In the genomic region with DNA sequence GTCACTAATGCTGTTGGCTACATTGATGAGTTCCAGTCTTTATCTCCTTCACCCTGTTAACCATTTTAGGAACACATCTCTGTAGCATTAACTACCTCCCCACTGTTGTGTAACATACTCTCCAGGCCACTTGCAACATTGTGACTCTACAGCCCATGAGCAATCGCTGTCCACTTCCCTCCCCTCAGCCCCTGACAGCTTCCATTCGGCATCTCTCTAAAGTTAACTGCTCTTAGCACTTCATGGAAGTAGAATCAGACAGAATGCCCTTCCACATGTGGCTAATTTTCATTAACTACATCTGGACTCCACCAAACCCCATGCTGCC, we compare ENCODE assay signal across 16 mouse cellular contexts.
DNase-seq lines count a peak whose midpoint lies in the region; ATAC-seq and TF ChIP-seq lines count a peak whose summit lies in the region.
"Had no signal": no experiment of that assay in that cellular context is flagged by ENCODE, and none has a peak within 500 bp of the region (broad histone marks: within the 10 kb centered on the region; RNA-seq: fewer than 3 reads in every experiment).

No protein-coding gene starts in this region.

- no peak overlapping the region for H3K4me2 ChIP-seq in heart, postnatal 0 days (ENCODE audit: low read depth, low read length)
- H3K4me2 ChIP-seq in limb, embryonic 15.5 days, result no peak overlapping the region
- H3K4me2 ChIP-seq: lung, embryonic 15.5 days; midbrain, embryonic 13.5 days had no signal

- no peak for TF ChIP-seq POLR2A in bone marrow, adult 2 months (IDR thresholded peaks at IDR 0.05; ENCODE audit: borderline replicate concordance, control insufficient read depth, low read depth, low read length)

- no peak for TF ChIP-seq EP300 in heart, postnatal 0 days (IDR thresholded peaks at IDR 0.05; ENCODE audit: low read depth)

- ATAC-seq in heart, postnatal 0 days (ENCODE audit: insufficient read depth, low read depth), result no peak
- ATAC-seq in common myeloid progenitor, adult 5-6 weeks (replicated peaks; ENCODE audit: low read depth, poor library complexity, severe bottlenecking), result peak; percentile 16
- no peak for ATAC-seq in limb, embryonic 15.5 days (ENCODE audit: insufficient number of reproducible peaks, low FRiP score, low TSS enrichment, low read depth)
- ATAC-seq in inflammation-experienced regulatory T-cells, adult 6 months, result no peak
- ATAC-seq: midbrain, embryonic 13.5 days had no signal

- H3K4me1 ChIP-seq in heart, postnatal 0 days (ENCODE audit: control insufficient read depth, insufficient read depth), result peaks cover 30% of the 10 kb centered on the region
- H3K4me1 ChIP-seq in bone marrow, adult 2 months (ENCODE audit: control insufficient read depth, insufficient read depth, low read length), result peaks cover 9% of the 10 kb centered on the region; the same call in 1 of the 2 replicates
- H3K4me1 ChIP-seq in limb, embryonic 15.5 days, result peaks cover 50% of the 10 kb centered on the region

- H3K27ac ChIP-seq in heart, postnatal 0 days (ENCODE audit: low read depth), result 0 out of 2 replicates have a peak overlapping the region, but pooled peaks have one; percentile 9
- peak overlapping the region; percentile 53 for H3K27ac ChIP-seq in bone marrow, adult 2 months (ENCODE audit: control insufficient read depth, insufficient read depth, low read depth, low read length, poor library complexity)
- H3K27ac ChIP-seq in limb, embryonic 15.5 days, result peak overlapping the region; percentile 30; the same call in 1 of the 2 replicates
- H3K27ac ChIP-seq: hindbrain, embryonic 10.5 days; lung, embryonic 15.5 days; midbrain, embryonic 13.5 days had no signal

- TF ChIP-seq CTCF in heart, postnatal 0 days (IDR thresholded peaks at IDR 0.05; ENCODE audit: low read depth), result no peak
- TF ChIP-seq CTCF in bone marrow, adult 2 months (IDR thresholded peaks at IDR 0.05; ENCODE audit: control insufficient read depth, insufficient read depth, low read length), result no peak

- no peaks in the 10 kb centered on the region for H3K36me3 ChIP-seq in heart, postnatal 0 days (replicated peaks; ENCODE audit: control insufficient read depth, insufficient read depth, low read length)
- H3K36me3 ChIP-seq in limb, embryonic 15.5 days, result no peaks in the 10 kb centered on the region
- H3K36me3 ChIP-seq: hindbrain, embryonic 10.5 days; lung, embryonic 15.5 days; midbrain, embryonic 13.5 days had no signal

- DNase-seq in heart, postnatal 0 days (ENCODE audit: low spot score), result no peak
- DNase-seq in heart, adult 8-10 months (ENCODE audit: low spot score), result no peak
- DNase-seq in layer of hippocampus, adult 18-20 months (ENCODE audit: low spot score in 2 of 2), result no peak
- no peak for DNase-seq in kidney, adult 18-20 months
- DNase-seq: cerebellum, postnatal 10 days; gastrocnemius, postnatal 10 days; kidney, adult 9 months; kidney, postnatal 36 days; right cerebral cortex, adult 18-20 months had no signal

- H3K9me3 ChIP-seq in heart, postnatal 0 days (replicated peaks; ENCODE audit: control insufficient read depth, low read length), result no peaks in the 10 kb centered on the region
- H3K9me3 ChIP-seq in limb, embryonic 15.5 days, result no peaks in the 10 kb centered on the region
- H3K9me3 ChIP-seq: hindbrain, embryonic 10.5 days; lung, embryonic 15.5 days; midbrain, embryonic 13.5 days had no signal

- H3K9ac ChIP-seq in heart, postnatal 0 days (replicated peaks; ENCODE audit: low read depth, low read length), result no peak overlapping the region
- no peak overlapping the region for H3K9ac ChIP-seq in limb, embryonic 15.5 days
- H3K9ac ChIP-seq: lung, embryonic 15.5 days; midbrain, embryonic 13.5 days had no signal

- no peak overlapping the region for H3K4me3 ChIP-seq in heart, postnatal 0 days (ENCODE audit: low read depth, low read length)
- H3K4me3 ChIP-seq in bone marrow, adult 2 months (replicated peaks; ENCODE audit: control insufficient read depth, low read depth, low read length), result no peak overlapping the region
- no peak overlapping the region for H3K4me3 ChIP-seq in limb, embryonic 15.5 days
- H3K4me3 ChIP-seq: hindbrain, embryonic 10.5 days; lung, embryonic 15.5 days; midbrain, embryonic 13.5 days had no signal

- WGBS in heart, postnatal 0 days, result 44% methylated on average over 2 of the region's 2 CpGs
- WGBS in bone marrow, adult 2 months, result 48% methylated on average over 2 of the region's 2 CpGs
- WGBS in limb, embryonic 15.5 days, result 44% methylated on average over 2 of the region's 2 CpGs

- H3K27me3 ChIP-seq in heart, postnatal 0 days (ENCODE audit: control insufficient read depth, insufficient read depth, low read length), result no peaks in the 10 kb centered on the region
- H3K27me3 ChIP-seq in limb, embryonic 15.5 days, result no peaks in the 10 kb centered on the region
- H3K27me3 ChIP-seq: lung, embryonic 15.5 days; midbrain, embryonic 13.5 days had no signal
